Mouse (Mus musculus): ENCODE measurements around the gene Skap2. TPM values are rescaled to one million over a fixed set of nuclear protein-coding genes. Genes with fewer than 3 reads are reported as not detected.

Skap2 gene
- polyA plus RNA-seq, 1 experiment, result 13.3 TPM

GRCm38 (mm10) chr6:51882880-51883274 lies 129.5 kb downstream of the Skap2 start:
- Histone ChIP-seq H3K27me3 (ENCODE audit: control insufficient read depth, insufficient read depth, insufficient read length) (no peaks in the 10 kb centered on the region), H3K36me3 (ENCODE audit: control insufficient read depth, insufficient read depth) (no peaks in the 10 kb centered on the region), H3K79me3 (ENCODE audit: low read depth) (no peaks in the 10 kb centered on the region), H3K4me3 (ENCODE audit: insufficient read depth, poor library complexity, severe bottlenecking) (no peak overlapping the region), H3ac (ENCODE audit: control insufficient read depth, insufficient read length, low read depth) (no peak overlapping the region), H3K79me2 (ENCODE audit: control insufficient read depth, insufficient read depth) (no peaks in the 10 kb centered on the region)
- TF ChIP-seq MAX (IDR thresholded peaks at IDR 0.05) (no peak), FOSL1 (IDR thresholded peaks at IDR 0.05; ENCODE audit: insufficient read depth, low read length, poor library complexity, severe bottlenecking) (no peak), USF1 (IDR thresholded peaks at IDR 0.05; ENCODE audit: low read depth) (no peak), CTCF (IDR thresholded peaks at IDR 0.05; ENCODE audit: control insufficient read depth, insufficient read depth, insufficient read length) (no peak), MYOD1 (IDR thresholded peaks at IDR 0.05; ENCODE audit: control insufficient read depth, insufficient read length, low read depth) (no peak), CEBPB (IDR thresholded peaks at IDR 0.05; ENCODE audit: low read depth) (no peak), MYOG (IDR thresholded peaks at IDR 0.05; ENCODE audit: control insufficient read depth, extremely low read depth, insufficient read length) (no peak)

GRCm38 (mm10) chr6:51882266-51882879 lies 130.0 kb downstream of the Skap2 start:
- H3ac ChIP-seq (ENCODE audit: control insufficient read depth, insufficient read length, low read depth), result no peak overlapping the region
- no peaks in the 10 kb centered on the region for H3K79me3 ChIP-seq (ENCODE audit: low read depth)
- no peaks in the 10 kb centered on the region for H3K27me3 ChIP-seq (ENCODE audit: control insufficient read depth, insufficient read depth, insufficient read length)
- no peaks in the 10 kb centered on the region for H3K79me2 ChIP-seq (ENCODE audit: control insufficient read depth, insufficient read depth)
- no peaks in the 10 kb centered on the region for H3K36me3 ChIP-seq (ENCODE audit: control insufficient read depth, insufficient read depth)
- H3K4me3 ChIP-seq (ENCODE audit: insufficient read depth, poor library complexity, severe bottlenecking), result no peak overlapping the region
- TF ChIP-seq FOSL1 (IDR thresholded peaks at IDR 0.05; ENCODE audit: insufficient read depth, low read length, poor library complexity, severe bottlenecking) (no peak), USF1 (IDR thresholded peaks at IDR 0.05; ENCODE audit: low read depth) (no peak), CEBPB (IDR thresholded peaks at IDR 0.05; ENCODE audit: low read depth) (no peak), MYOD1 (IDR thresholded peaks at IDR 0.05; ENCODE audit: control insufficient read depth, insufficient read length, low read depth) (no peak), MYOG (IDR thresholded peaks at IDR 0.05; ENCODE audit: control insufficient read depth, extremely low read depth, insufficient read length) (no peak)

- no peak overlapping the region for H3ac ChIP-seq (ENCODE audit: control insufficient read depth, insufficient read length, low read depth)
- no peaks in the 10 kb centered on the region for H3K79me3 ChIP-seq (ENCODE audit: low read depth)
- no peaks in the 10 kb centered on the region for H3K27me3 ChIP-seq (ENCODE audit: control insufficient read depth, insufficient read depth, insufficient read length)
- TF ChIP-seq FOSL1 (IDR thresholded peaks at IDR 0.05; ENCODE audit: insufficient read depth, low read length, poor library complexity, severe bottlenecking) (no peak), USF1 (IDR thresholded peaks at IDR 0.05; ENCODE audit: low read depth) (no peak), CEBPB (IDR thresholded peaks at IDR 0.05; ENCODE audit: low read depth) (no peak), MYOD1 (IDR thresholded peaks at IDR 0.05; ENCODE audit: control insufficient read depth, insufficient read length, low read depth) (no peak), CTCF (IDR thresholded peaks at IDR 0.05; ENCODE audit: control insufficient read depth, insufficient read depth, insufficient read length) (no peak), MYOG (IDR thresholded peaks at IDR 0.05; ENCODE audit: control insufficient read depth, extremely low read depth, insufficient read length) (no peak), MAX (IDR thresholded peaks at IDR 0.05) (no peak)
- H3K79me2 ChIP-seq (ENCODE audit: control insufficient read depth, insufficient read depth), result no peaks in the 10 kb centered on the region
- H3K36me3 ChIP-seq (ENCODE audit: control insufficient read depth, insufficient read depth), result no peaks in the 10 kb centered on the region
- no peak overlapping the region for H3K4me3 ChIP-seq (ENCODE audit: insufficient read depth, poor library complexity, severe bottlenecking)
These were observed 131.0 kb downstream of the Skap2 start for GRCm38 (mm10) chr6:51881181-51881968.

DNA sequence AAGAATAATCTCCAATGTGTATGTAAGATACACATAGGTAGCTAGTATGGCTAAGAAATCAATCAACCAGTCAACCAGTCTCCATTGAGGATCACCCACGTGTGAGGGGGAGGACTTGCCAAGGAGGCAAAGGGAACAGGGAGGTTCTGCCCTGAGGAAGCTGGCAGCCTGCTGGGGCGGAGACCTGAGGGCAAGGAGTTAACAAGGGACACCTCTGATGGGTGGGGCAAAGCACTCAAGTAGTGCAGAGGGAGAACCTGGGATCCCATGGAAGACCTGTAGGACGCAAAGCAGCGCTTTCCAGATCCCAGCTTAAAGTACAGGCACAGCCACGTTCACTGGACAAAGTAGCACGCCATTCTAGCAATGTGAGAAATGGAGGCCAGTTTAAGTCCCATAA lies 131.6 kb downstream of the Skap2 start:
- Histone ChIP-seq H3K27me3 (ENCODE audit: control insufficient read depth, insufficient read depth, insufficient read length) (no peaks in the 10 kb centered on the region), H3K79me3 (ENCODE audit: low read depth) (no peaks in the 10 kb centered on the region), H3K79me2 (ENCODE audit: control insufficient read depth, insufficient read depth) (no peaks in the 10 kb centered on the region), H3ac (ENCODE audit: control insufficient read depth, insufficient read length, low read depth) (no peak overlapping the region), H3K36me3 (ENCODE audit: control insufficient read depth, insufficient read depth) (no peaks in the 10 kb centered on the region), H3K4me3 (ENCODE audit: insufficient read depth, poor library complexity, severe bottlenecking) (no peak overlapping the region)
- TF ChIP-seq MYOG (IDR thresholded peaks at IDR 0.05; ENCODE audit: control insufficient read depth, extremely low read depth, insufficient read length), result no peak
- TF ChIP-seq CTCF (IDR thresholded peaks at IDR 0.05; ENCODE audit: control insufficient read depth, insufficient read depth, insufficient read length), result no peak

DNA sequence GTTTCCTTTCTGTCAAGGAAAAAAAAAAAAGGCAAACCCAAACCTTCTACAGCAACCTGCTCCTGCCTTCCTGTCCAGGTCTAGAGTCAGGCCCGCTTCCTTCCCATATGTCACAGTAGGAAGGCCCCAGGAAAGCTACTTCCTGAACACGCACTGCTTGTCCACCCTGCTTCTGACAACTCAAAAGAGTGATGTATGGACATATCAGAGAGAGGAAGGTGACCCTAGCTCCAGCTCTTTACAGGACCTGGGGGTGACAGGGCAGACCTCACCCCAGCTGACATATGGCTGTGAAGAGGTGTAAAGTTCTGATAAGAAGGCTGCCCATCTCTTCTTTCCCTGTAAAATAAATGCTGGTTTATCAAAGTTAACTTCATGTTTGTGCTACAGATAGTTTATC lies 133.8 kb downstream of the Skap2 start:
- no peaks in the 10 kb centered on the region for H3K27me3 ChIP-seq (ENCODE audit: control insufficient read depth, insufficient read depth, insufficient read length)
- no peaks in the 10 kb centered on the region for H3K79me2 ChIP-seq (ENCODE audit: control insufficient read depth, insufficient read depth)
- H3K36me3 ChIP-seq (ENCODE audit: control insufficient read depth, insufficient read depth), result no peaks in the 10 kb centered on the region
- H3K4me3 ChIP-seq (ENCODE audit: insufficient read depth, poor library complexity, severe bottlenecking), result no peak overlapping the region
- no peaks in the 10 kb centered on the region for H3K79me3 ChIP-seq (ENCODE audit: low read depth)
- H3ac ChIP-seq (ENCODE audit: control insufficient read depth, insufficient read length, low read depth), result no peak overlapping the region
- no peak for TF ChIP-seq USF1 (IDR thresholded peaks at IDR 0.05; ENCODE audit: low read depth)
- no peak for TF ChIP-seq CTCF (IDR thresholded peaks at IDR 0.05; ENCODE audit: control insufficient read depth, insufficient read depth, insufficient read length)
- no peak for TF ChIP-seq MYOD1 (IDR thresholded peaks at IDR 0.05; ENCODE audit: control insufficient read depth, insufficient read length, low read depth)
- no peak for TF ChIP-seq CEBPB (IDR thresholded peaks at IDR 0.05; ENCODE audit: low read depth)
- TF ChIP-seq MYOG (IDR thresholded peaks at IDR 0.05; ENCODE audit: control insufficient read depth, extremely low read depth, insufficient read length), result no peak
- TF ChIP-seq MAX (IDR thresholded peaks at IDR 0.05), result no peak
- TF ChIP-seq FOSL1 (IDR thresholded peaks at IDR 0.05; ENCODE audit: insufficient read depth, low read length, poor library complexity, severe bottlenecking), result no peak
